Mouse (Mus musculus): ENCODE data around the gene Srrm4. TPM values are rescaled to one million over a fixed set of nuclear protein-coding genes. Genes with fewer than 3 reads are reported as not detected.

The Srrm4 gene
- total RNA-seq, 4 experiments from 2014 or later: 23.7 to 26.4 (median 24.6) TPM

DNA sequence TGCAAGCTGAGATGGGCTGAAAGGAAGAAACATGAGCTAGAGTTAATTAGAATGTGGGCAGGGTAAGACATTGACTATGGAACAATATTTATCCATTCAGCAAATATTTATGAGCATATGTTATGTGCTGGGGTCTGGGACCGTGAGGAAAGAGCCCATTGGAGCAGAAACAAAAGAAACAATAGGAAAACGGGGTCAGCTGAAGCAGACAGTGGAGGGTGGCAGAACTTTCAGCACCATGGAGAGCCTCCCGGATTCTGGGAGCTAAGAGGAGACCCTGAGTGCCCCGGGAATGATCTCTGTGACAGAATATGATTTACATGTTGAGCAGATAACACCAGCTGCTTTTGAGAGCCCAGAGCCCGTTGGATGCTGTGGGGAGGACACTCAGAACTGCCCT, 37.7 kb downstream of the Srrm4 start:
- DNase-seq (ENCODE audit: low spot score in 2 of 2): no peak

DNA sequence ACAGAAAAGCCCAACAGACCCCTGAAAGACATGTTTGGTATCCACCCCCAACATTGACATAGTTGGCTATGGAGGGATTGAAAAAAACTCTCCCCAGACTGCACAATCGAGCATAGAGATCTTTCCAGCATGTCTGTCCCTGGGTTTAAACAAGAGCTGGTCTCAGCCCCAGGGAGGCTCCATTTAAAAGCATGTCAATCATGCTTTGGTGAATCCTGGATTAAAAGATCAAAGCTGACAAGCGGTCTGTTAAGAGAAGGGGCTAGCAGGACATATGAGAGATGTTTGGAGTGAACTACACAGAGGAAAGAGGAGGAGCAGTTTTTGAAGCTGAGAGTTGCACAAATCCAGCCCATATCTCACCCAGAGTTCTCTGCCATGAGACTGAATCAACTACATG, 38.5 kb downstream of the Srrm4 start:
- no peak for DNase-seq (ENCODE audit: low spot score in 2 of 2)

DNA sequence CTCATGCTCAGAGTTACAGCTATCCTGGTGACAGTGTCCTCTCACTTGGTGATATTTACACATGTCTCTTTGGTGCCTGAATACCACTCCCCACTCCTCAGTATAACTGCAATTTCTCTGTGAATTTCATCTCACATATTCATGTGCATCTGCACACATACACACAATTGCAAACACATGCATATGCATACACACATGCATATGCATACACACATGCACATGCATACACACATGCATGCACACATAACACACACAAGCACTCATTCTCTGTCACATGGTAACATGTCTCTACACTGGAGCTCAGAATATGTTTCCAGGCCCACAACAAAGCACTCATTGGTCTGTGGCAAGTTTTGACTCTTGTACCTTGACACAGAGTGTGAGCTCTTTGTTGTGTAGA, 39.0 kb downstream of the Srrm4 start:
- no peak for DNase-seq (ENCODE audit: low spot score in 2 of 2)

DNA sequence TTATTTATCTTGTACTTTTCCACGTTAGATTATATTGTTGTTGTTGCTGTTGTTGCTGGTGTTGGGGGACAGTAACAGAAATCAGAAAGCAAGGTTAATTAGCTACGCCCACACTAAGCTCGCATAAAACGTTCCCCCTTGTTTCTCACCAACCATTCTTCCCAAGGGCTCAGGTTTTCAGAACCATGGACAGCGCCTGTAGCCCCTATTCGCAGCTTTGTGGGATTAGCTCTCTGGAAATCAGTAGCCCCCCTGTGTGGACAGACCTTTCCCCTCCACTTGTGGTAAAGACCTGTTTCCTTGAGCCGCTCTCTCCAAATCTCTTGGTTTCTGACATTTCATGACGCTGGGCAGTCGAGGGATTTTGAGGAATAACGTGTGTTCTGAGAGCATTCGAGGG, 45.9 kb downstream of the Srrm4 start:
- no peak for DNase-seq (ENCODE audit: low spot score in 2 of 2)

DNA sequence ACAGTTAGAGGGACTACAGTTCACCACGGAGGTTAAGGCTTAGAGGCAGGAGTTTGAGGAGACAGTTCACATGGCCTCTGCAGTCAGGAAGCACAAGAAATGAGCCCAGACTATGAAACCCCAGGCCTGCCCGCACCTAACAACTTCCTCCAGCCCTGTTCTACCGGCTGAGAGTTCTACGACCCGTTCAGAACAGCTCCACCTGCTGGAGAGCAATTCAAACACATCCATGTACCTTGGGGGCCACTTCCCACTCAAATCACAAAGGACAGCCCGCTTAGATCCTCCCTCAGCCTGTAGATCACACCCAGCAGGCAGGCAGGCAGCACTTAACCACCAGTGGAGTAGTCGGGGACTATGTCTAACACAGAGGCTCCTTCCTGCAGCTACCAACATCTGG, 49.3 kb downstream of the Srrm4 start:
- DNase-seq (ENCODE audit: low spot score in 2 of 2): no peak

DNA sequence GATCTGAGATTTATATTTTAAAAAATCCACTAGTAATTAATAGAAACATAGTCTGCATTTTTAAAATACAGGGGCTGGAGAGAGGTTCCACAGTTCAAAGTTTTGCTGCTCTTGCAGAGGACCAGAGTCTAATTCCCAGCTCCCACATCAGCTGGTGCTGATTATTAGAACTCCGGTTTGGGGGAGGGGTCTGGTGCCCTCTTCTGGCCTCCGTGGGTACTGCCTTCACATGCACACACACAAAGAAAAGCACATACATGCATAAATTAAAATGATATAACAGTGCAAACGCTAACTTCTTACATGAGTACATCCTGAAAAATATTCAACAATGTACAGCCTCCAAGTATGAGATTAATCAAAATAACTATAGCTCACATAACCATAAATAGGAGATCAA, 50.5 kb downstream of the Srrm4 start:
- no peak for DNase-seq (ENCODE audit: low spot score in 2 of 2)

DNA sequence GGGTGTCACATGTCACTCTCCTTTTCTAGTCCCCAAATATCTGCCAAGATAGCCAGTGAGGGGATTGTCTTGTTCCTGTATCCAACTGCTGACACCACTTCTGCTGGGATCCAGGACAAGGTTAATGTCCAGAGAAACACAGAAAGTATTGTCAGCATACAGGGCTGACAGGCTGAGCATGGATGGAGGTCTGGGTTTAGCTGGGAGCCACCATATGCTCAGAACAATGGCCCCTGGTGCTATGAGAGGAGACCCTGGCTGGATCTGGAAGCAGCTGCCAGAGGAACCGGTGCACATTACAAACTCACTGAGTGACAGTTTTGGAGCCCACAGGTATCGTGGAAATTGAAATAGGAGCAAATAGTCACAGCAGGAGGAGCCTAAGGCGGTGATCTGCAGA, 52.3 kb downstream of the Srrm4 start:
- DNase-seq (ENCODE audit: low spot score in 2 of 2): no peak

DNA sequence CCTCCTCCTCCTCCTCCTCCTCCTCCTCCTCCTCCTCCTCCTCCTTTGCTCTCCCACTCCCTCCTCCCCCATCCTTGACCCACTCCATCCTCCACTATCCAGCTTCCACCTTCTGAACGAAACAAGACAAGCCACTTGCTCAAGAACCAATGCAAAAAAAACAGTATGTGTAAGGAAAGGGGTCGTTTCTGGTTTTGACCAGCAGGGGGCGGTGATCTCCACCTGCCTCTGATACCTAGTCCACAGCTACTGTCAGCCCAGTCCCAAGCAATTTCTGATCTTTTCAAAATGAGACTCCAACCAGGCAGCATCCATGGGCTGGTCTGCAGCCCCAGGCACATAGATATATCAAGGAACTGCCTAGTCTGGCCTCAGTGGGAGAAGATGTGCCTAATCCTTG, 53.1 kb downstream of the Srrm4 start:
- DNase-seq (ENCODE audit: low spot score in 2 of 2): no peak

DNA sequence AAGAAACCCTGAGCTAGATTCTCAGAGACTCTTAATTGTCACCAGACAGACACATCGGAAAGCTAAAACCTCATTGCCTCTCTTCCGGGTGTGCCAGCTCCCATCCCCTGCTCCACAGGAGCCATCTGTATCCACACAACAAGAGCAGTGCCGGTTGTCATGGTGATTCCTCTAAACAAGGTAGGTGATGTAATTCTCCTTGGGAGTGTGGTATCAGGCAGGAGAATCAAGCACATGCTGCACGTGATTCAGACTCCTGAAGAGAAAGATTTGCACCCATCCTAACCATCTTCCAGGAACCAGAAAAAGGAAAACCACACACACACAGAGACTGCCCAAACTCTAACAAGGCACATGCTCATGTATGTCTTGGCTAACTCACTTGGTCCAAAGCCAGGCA, 65.3 kb downstream of the Srrm4 start:
- DNase-seq (ENCODE audit: low spot score in 2 of 2): peak in 1 of 2 experiments; percentile 93

DNA sequence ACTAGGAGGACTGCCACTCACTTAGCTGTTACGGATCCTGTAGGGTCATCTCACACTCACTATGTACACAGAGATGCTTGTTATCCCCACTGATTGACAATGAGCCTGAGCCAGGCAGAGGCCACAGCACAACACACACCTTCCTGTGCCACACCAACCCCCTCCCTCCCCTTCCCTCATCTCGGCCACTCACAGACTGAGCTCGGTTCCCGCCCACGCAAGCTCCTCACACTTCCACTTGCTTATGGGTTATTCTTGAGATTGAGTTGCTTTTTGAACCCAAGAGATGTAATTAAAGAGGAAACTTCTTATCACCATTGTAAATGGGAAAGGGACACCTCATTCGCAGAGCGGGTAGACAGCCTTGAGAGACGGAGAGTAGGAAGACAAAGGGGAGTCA, 66.3 kb downstream of the Srrm4 start:
- DNase-seq (ENCODE audit: low spot score in 2 of 2): peak in 1 of 2 experiments; percentile 52

DNA sequence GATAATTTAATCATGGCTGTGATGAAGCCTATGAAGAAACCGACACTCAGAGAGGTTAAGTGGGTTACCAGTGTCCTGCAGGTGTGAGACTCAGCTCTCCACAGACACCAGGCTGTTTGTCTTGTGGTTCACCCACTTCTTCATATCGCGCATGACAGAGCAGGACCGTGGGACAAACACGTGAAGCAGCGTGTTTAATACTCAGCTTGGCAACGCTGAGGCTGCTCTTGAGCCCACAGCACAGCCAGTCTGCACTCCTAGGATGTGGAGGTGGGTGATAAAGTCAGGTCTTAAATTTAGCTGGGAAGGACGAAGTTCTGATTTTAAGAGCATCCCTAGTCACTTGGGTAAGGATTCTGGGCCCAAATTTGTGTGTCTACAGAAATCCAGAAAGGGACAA, 68.1 kb downstream of the Srrm4 start:
- peak in 1 of 2 experiments; percentile 86 for DNase-seq (ENCODE audit: low spot score in 2 of 2)

DNA sequence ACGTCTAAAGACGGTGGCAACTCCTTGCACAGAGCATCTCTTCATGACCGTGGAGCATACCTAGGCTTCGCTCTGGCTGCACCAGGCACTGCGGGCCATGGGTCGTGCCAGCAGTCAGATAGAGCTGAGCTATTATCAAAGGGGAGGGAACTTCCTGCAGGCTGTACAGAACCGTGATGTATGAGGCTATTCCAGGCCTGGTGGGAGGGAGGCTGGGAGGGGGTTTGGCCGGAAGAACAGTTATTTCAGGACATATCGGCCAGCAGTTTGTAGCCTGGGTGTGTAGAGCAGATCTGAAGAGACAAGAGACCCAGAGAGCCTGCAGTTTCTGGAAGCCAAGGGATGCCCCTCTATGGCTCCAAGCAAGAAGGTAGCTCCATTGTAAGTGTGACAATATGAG, 68.5 kb downstream of the Srrm4 start:
- DNase-seq (ENCODE audit: low spot score in 2 of 2): peak in 1 of 2 experiments; percentile 55

DNA sequence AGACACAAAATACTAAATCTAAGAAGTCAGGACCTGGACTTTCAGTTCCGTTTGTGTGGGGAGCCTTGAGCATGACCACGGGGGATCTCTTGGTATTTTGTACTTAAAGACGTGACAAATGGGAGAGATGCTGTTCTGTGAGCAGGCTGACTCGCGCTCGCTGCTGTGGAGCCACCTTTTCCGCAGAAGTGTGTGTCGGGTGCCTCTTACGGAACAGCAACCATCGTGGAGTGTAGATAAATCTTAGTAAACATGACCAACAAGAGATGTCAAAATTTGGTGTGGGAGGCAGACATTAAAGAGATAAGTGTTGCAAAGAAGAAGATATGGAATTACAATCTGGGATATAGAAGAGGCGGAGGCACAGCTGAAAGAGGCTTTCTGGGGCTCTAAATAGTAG, 69.3 kb downstream of the Srrm4 start:
- DNase-seq (ENCODE audit: low spot score in 2 of 2): no peak

DNA sequence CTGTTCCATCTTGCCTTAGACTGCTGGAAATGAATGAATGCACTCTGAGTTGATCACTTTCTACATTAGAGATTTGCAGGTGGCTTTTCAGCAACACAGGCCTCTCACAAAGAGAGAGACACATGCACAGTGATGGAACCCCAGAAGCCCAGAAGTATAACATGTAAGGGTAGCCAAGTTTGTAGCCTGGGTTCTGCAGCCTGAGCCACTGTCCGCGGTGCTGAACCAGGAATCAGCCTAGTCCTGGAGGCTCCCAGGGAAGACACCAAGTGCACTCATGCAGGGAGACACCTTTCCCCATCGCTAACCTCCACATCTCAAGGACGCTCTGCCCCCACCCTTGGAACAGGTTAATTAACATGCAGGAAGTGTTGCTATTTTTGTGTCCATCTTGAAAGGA, 73.6 kb downstream of the Srrm4 start:
- no peak for DNase-seq (ENCODE audit: low spot score in 2 of 2)

DNA sequence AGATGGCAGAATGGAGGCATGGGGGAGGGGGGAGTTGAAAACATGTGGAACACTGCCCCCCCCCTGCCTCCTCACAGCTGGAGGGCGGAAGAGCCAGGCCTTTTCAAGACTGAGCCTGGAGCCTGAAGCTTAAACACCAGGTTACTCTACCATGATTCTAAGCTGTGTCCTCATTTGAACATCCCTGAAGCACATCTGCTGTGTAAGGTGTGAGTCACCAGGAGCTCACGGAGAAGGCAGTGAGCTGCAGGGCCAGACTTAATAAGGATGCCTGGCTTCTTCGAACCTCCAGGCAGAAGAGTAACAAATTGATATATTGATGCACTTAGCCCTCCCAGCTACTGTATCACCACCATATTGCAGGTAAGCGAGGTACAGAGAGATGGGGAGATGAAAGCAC, 79.5 kb downstream of the Srrm4 start:
- no peak for DNase-seq (ENCODE audit: low spot score in 2 of 2)

DNA sequence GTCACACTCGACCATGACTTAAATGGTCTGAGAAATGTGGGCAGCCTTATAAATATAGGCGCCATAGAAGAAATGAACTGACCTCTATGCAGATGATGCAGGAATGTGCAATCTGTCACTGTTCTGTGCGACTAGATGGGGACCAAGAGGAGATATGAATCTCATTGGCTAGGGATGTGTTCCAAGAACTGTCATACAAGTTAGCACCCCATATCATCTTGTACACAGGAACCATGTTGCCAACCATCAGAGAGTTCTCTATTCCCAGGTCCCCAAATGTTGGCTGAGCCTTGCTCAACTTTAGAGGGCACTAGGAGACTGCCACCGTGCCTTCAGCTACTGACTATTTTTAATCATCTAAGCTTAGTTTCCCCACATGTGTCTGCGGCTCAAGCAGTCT, 81.4 kb downstream of the Srrm4 start:
- no peak for DNase-seq (ENCODE audit: low spot score in 2 of 2)

DNA sequence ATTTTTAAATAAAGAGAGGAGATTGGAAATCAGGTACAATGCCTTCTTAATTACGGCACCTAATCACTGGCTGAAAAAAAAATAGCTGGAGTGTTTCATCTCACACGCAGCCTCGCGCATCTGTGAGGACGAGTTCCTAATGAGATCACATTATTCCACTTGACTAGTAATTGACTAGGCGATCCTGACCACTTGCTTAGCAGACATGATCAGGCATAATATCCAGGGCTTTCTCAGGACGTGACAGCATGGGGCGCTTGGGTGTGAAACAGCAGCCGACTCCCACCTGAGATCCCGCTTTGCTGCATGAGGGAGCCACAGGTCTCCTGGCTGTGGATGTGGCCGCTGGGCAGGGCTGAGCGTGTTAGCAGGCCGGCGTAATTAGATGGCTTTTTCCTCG, 90.3 kb downstream of the Srrm4 start:
- DNase-seq (ENCODE audit: low spot score in 2 of 2): no peak

DNA sequence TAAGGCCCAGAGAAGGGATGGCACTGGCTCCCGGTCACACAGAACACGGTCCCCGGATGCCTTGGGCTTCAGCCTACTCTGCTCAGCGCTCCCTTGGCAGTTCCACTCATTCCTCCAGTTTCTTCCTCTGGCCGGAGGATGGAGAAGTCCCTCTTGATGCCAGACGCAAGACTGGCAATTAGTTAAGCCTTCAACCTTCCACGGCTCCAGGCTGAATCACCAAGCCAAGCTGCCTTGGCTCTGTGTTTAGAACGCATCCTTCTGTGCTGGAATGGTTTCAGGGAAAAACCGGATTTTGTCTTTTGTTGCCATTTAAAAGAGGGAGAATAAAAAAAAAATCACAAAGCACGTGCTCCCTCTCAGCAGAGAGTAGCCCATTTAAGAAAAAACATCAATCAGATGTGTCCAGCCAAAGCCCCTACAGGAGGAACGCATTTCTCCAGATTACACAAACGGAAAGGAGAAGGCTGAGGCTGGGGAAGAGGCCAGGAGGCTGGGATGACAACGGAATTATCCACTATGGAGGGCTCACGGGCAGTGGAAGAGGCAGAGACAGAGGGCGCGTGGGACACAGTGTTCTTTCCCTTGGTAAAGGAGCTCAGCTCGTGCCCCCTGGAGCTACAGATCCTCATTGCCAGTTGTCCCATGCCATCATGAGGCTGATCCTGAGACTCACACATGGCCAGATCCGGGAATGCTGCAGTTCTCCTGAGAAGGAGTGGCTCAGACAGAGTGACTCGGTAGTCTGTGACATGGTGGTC, 92.6 kb downstream of the Srrm4 start:
- peak in 1 of 2 experiments; percentile 61 for DNase-seq (ENCODE audit: low spot score in 2 of 2)

DNA sequence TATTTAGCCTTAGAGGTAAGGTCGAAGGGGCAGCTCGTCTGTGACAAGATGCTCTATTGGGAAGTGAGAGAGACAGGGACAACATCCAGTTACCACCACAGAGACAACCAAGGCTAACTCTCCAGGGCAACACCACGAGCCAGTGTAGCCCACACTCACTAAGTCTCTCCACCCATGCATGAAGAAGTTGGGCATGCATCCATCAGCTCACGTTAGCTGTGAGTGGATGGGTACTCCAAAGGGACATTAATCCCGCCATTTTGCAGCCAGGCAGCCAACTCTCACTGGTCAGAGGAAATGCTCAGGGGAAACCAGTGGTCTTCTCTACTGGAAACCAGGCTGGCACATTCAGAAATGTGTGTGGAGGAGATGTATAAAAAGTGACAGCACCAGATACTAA, 93.8 kb downstream of the Srrm4 start:
- no peak for DNase-seq (ENCODE audit: low spot score in 2 of 2)

DNA sequence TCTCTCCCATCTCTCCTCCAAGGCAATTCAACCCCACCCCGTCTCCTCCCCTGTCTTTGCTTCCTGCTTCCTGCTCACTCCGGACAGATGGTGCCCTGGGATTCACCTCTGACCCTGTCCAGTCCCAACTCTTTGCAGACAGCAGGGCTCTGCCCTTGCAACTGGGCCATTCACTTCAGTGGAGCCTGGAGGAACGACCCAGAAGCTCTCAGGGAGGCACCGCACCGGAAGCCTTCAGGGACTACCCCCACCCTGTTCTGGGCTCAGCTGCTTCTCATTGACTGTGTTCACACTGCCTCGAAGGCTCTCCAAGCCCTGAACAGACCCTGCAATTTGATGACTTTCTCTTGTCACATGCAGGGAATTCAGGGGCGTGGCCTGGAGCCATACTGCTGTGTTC, 94.4 kb downstream of the Srrm4 start:
- DNase-seq (ENCODE audit: low spot score in 2 of 2): no peak

DNA sequence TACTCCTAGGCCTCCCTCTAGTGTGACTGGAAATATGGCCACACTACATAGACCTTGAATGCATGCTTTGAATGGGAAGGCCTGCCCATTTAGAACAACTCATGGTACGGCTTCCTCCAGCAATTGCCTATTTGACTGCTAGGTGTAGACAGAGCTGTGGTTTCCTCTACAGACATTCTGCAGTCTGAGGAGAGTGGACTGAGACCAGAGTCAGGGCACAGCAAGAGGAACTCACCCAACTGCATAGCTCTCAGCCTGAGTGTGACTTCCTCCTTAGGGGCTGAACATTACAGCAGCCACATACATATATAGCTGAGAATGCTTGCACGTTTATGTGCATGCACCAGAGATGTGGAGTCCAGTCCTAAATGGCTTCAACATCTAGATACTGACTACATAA, 94.9 kb downstream of the Srrm4 start:
- DNase-seq (ENCODE audit: low spot score in 2 of 2): no peak

DNA sequence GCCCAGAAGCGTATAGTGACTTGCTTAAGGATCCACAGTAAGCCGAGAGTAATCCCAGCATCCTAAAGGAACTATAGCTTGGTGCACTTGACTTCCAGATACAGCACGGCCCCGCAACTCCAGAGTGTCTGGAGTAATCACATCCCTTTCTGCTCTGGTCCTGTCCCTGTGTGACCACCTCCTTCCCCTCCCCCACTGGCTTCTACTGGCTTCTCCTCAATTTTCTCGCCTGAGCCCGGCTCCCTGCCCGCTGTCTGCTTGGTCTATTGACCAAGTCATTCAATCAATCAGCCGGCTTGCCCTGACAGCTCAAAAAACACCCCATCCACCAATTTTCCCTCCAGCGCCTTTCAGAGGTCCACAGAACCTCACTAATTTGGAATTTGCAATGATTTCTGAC, 96.2 kb downstream of the Srrm4 start:
- no peak for DNase-seq (ENCODE audit: low spot score in 2 of 2)

DNA sequence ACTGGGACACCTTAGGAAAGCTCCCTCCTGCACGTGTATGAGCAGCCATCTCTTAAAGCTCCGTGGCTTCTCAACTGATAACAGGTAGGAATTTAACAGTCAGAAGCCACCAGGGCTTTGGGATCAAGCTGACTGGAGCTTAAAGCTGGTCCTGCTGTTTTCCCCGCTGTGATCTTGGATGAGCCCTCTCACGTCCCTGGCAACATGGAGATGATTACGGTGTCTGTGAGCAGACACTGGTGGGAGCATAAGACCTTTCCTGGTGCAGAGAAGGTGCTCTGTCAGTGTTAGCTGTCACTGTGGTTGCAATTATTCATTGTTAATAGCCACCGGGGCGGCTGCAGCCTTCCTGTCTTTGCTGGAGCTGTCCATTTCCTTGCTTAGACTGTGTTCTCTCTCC, 97.2 kb downstream of the Srrm4 start:
- DNase-seq (ENCODE audit: low spot score in 2 of 2): no peak

DNA sequence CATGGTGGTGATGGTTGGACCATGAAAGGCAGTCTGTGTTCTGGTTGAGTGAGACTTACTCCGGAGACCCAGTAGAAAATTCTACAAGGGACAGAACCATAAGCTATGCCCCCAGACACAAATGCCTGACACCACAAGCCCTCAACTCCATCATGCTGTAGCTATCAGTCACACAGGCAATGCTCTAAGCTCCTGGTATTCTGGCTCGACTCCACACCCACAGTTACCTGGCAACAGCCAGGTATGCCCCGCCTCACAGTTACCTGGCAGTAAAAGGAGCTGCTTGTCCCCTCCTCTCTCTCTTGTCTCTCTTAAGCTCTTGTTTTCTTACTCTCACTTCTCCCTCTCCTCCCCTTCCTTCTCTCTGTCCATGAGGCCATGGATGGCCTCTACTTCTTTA, 98.9 kb downstream of the Srrm4 start:
- DNase-seq (ENCODE audit: low spot score in 2 of 2): no peak
